In genomic region chr10:94342256-94342655, GRCm38 (mm10) we compare ENCODE assay signal across 28 mouse cellular contexts. TPM values are rescaled to one million over a fixed set of nuclear protein-coding genes. Genes with fewer than 3 reads are reported as not detected.
DNase-seq lines count a peak whose midpoint lies in the region; ATAC-seq and TF ChIP-seq lines count a peak whose summit lies in the region.
"Had no signal": no experiment of that assay in that cellular context is flagged by ENCODE, and none has a peak within 500 bp of the region (broad histone marks: within the 10 kb centered on the region; RNA-seq: fewer than 3 reads in every experiment).

No protein-coding gene starts in this region.

- H3K4me1 ChIP-seq in embryonic facial prominence, embryonic 13.5 days, result 0 out of 2 replicates have a peak, but pooled peaks cover 10% of the 10 kb centered on the region
- H3K4me1 ChIP-seq in embryonic facial prominence, embryonic 10.5 days, result peaks cover 10% of the 10 kb centered on the region; the same call in 1 of the 2 replicates
- no peaks in the 10 kb centered on the region for H3K4me1 ChIP-seq in hindbrain, postnatal 0 days (ENCODE audit: insufficient read depth, low read length)
- no peaks in the 10 kb centered on the region for H3K4me1 ChIP-seq in hindbrain, embryonic 16.5 days (ENCODE audit: control insufficient read depth, insufficient read depth, low read depth, low read length)
- no peaks in the 10 kb centered on the region; the same call in 1 of the 2 replicates for H3K4me1 ChIP-seq in neural tube, embryonic 14.5 days (ENCODE audit: control insufficient read depth, insufficient read depth, low read length)
- peaks cover 10% of the 10 kb centered on the region for H3K4me1 ChIP-seq in neural tube, embryonic 15.5 days
- H3K4me1 ChIP-seq: embryonic facial prominence, embryonic 12.5 days; forebrain, embryonic 12.5 days; forebrain, embryonic 15.5 days; intestine, embryonic 15.5 days had no signal

- TF ChIP-seq CTCF in hindbrain, postnatal 0 days (IDR thresholded peaks at IDR 0.05; ENCODE audit: low read depth), result no peak

- DNase-seq in embryonic facial prominence, embryonic 10.5 days (ENCODE audit: low spot score), result no peak
- DNase-seq in hindbrain, postnatal 0 days (ENCODE audit: low spot score), result no peak
- DNase-seq: adrenal gland, adult 2 months; adrenal gland, postnatal 14 days; B cell, adult 2 months; cerebellum, adult 11 months; cerebellum, adult 2 months; gastrocnemius, postnatal 25 days; heart, postnatal 10 days; heart, postnatal 4 days; kidney, adult 11 months had no signal

- H3K9ac ChIP-seq in embryonic facial prominence, embryonic 13.5 days, result no peak overlapping the region
- H3K9ac ChIP-seq in hindbrain, postnatal 0 days (replicated peaks; ENCODE audit: low read length), result no peak overlapping the region
- no peak overlapping the region for H3K9ac ChIP-seq in hindbrain, embryonic 16.5 days (ENCODE audit: low read depth, low read length)
- H3K9ac ChIP-seq in neural tube, embryonic 14.5 days (replicated peaks; ENCODE audit: low read depth, low read length), result no peak overlapping the region
- H3K9ac ChIP-seq in neural tube, embryonic 15.5 days (replicated peaks), result no peak overlapping the region
- H3K9ac ChIP-seq: embryonic facial prominence, embryonic 12.5 days; forebrain, embryonic 12.5 days; forebrain, embryonic 15.5 days; heart, embryonic 15.5 days; hindbrain, embryonic 14.5 days; intestine, embryonic 15.5 days had no signal

- H3K27ac ChIP-seq in embryonic facial prominence, embryonic 13.5 days, result no peak overlapping the region
- no peak overlapping the region for H3K27ac ChIP-seq in embryonic facial prominence, embryonic 10.5 days (replicated peaks)
- H3K27ac ChIP-seq in hindbrain, postnatal 0 days, result peak overlapping the region; percentile 3; the same call in 1 of the 2 replicates
- no peak overlapping the region for H3K27ac ChIP-seq in hindbrain, embryonic 16.5 days (ENCODE audit: low read depth, low read length)
- 0 out of 2 replicates have a peak overlapping the region, but pooled peaks have one; percentile 34 for H3K27ac ChIP-seq in neural tube, embryonic 14.5 days (ENCODE audit: low read depth, low read length)
- no peak overlapping the region; the same call in 1 of the 2 replicates for H3K27ac ChIP-seq in neural tube, embryonic 15.5 days (replicated peaks)
- H3K27ac ChIP-seq: embryonic facial prominence, embryonic 12.5 days; forebrain, embryonic 12.5 days; forebrain, embryonic 15.5 days; heart, embryonic 15.5 days; hindbrain, embryonic 14.5 days; intestine, embryonic 15.5 days had no signal

- no peaks in the 10 kb centered on the region for H3K9me3 ChIP-seq in embryonic facial prominence, embryonic 13.5 days
- H3K9me3 ChIP-seq in embryonic facial prominence, embryonic 10.5 days, result no peaks in the 10 kb centered on the region
- H3K9me3 ChIP-seq in hindbrain, postnatal 0 days (ENCODE audit: low read length), result no peaks in the 10 kb centered on the region
- H3K9me3 ChIP-seq in hindbrain, embryonic 16.5 days (ENCODE audit: control insufficient read depth, low read length), result no peaks in the 10 kb centered on the region
- H3K9me3 ChIP-seq in neural tube, embryonic 14.5 days (ENCODE audit: control insufficient read depth, low read length), result no peaks in the 10 kb centered on the region
- no peaks in the 10 kb centered on the region for H3K9me3 ChIP-seq in neural tube, embryonic 15.5 days (replicated peaks)
- H3K9me3 ChIP-seq: embryonic facial prominence, embryonic 12.5 days; forebrain, embryonic 12.5 days; forebrain, embryonic 15.5 days; G1E; heart, embryonic 12.5 days; heart, embryonic 15.5 days; intestine, embryonic 15.5 days had no signal

- ATAC-seq in embryonic facial prominence, embryonic 13.5 days (ENCODE audit: insufficient number of reproducible peaks, insufficient read depth, low FRiP score, low TSS enrichment, low read depth), result no peak
- no peak for ATAC-seq in hindbrain, postnatal 0 days
- no peak for ATAC-seq in hindbrain, embryonic 16.5 days
- no peak for ATAC-seq in neural tube, embryonic 14.5 days (ENCODE audit: low read depth)
- no peak for ATAC-seq in neural tube, embryonic 15.5 days (ENCODE audit: low FRiP score)
- ATAC-seq: forebrain, embryonic 15.5 days; intestine, embryonic 15.5 days had no signal

- H3K36me3 ChIP-seq in embryonic facial prominence, embryonic 13.5 days, result no peaks in the 10 kb centered on the region
- no peaks in the 10 kb centered on the region for H3K36me3 ChIP-seq in embryonic facial prominence, embryonic 10.5 days (replicated peaks)
- no peaks in the 10 kb centered on the region for H3K36me3 ChIP-seq in hindbrain, postnatal 0 days (ENCODE audit: insufficient read depth, low read length)
- H3K36me3 ChIP-seq in hindbrain, embryonic 16.5 days (ENCODE audit: control insufficient read depth, insufficient read depth, low read length), result no peaks in the 10 kb centered on the region
- H3K36me3 ChIP-seq in neural tube, embryonic 14.5 days (ENCODE audit: control insufficient read depth, insufficient read depth, low read length), result no peaks in the 10 kb centered on the region
- no peaks in the 10 kb centered on the region for H3K36me3 ChIP-seq in neural tube, embryonic 15.5 days
- H3K36me3 ChIP-seq: embryonic facial prominence, embryonic 12.5 days; forebrain, embryonic 12.5 days; forebrain, embryonic 15.5 days; G1E; heart, embryonic 12.5 days; heart, embryonic 15.5 days; intestine, embryonic 15.5 days had no signal

- H3K4me2 ChIP-seq in embryonic facial prominence, embryonic 13.5 days, result 0 out of 2 replicates have a peak overlapping the region, but pooled peaks have one; percentile 26
- no peak overlapping the region for H3K4me2 ChIP-seq in hindbrain, postnatal 0 days (ENCODE audit: low read depth, low read length)
- no peak overlapping the region for H3K4me2 ChIP-seq in hindbrain, embryonic 16.5 days (ENCODE audit: low read length)
- H3K4me2 ChIP-seq in neural tube, embryonic 14.5 days (ENCODE audit: low read depth, low read length), result no peak overlapping the region
- H3K4me2 ChIP-seq in neural tube, embryonic 15.5 days, result no peak overlapping the region
- H3K4me2 ChIP-seq: embryonic facial prominence, embryonic 12.5 days; forebrain, embryonic 12.5 days; forebrain, embryonic 15.5 days had no signal

- H3K4me3 ChIP-seq in embryonic facial prominence, embryonic 13.5 days, result no peak overlapping the region
- H3K4me3 ChIP-seq in embryonic facial prominence, embryonic 10.5 days, result no peak overlapping the region
- no peak overlapping the region for H3K4me3 ChIP-seq in hindbrain, postnatal 0 days (ENCODE audit: low read length)
- no peak overlapping the region for H3K4me3 ChIP-seq in hindbrain, embryonic 16.5 days (ENCODE audit: low read length)
- H3K4me3 ChIP-seq in neural tube, embryonic 14.5 days (ENCODE audit: low read depth, low read length), result no peak overlapping the region
- no peak overlapping the region for H3K4me3 ChIP-seq in neural tube, embryonic 15.5 days (replicated peaks)
- H3K4me3 ChIP-seq: embryonic facial prominence, embryonic 12.5 days; erythroblast, embryonic 14.5 days; forebrain, embryonic 12.5 days; forebrain, embryonic 15.5 days; heart, embryonic 12.5 days; heart, embryonic 15.5 days; intestine, embryonic 15.5 days had no signal

- H3K27me3 ChIP-seq in embryonic facial prominence, embryonic 13.5 days, result peaks cover 5% of the 10 kb centered on the region; the same call in 1 of the 2 replicates
- H3K27me3 ChIP-seq in embryonic facial prominence, embryonic 10.5 days (replicated peaks; ENCODE audit: low read depth, poor library complexity, severe bottlenecking), result no peaks in the 10 kb centered on the region
- H3K27me3 ChIP-seq in hindbrain, postnatal 0 days (ENCODE audit: insufficient read depth, low read length), result no peaks in the 10 kb centered on the region
- H3K27me3 ChIP-seq in hindbrain, embryonic 16.5 days (replicated peaks; ENCODE audit: control insufficient read depth, insufficient read depth, low read length), result no peaks in the 10 kb centered on the region
- H3K27me3 ChIP-seq in neural tube, embryonic 14.5 days (ENCODE audit: control insufficient read depth, insufficient read depth, low read length), result no peaks in the 10 kb centered on the region
- H3K27me3 ChIP-seq in neural tube, embryonic 15.5 days (replicated peaks), result no peaks in the 10 kb centered on the region
- H3K27me3 ChIP-seq: CH12.LX; embryonic facial prominence, embryonic 12.5 days; forebrain, embryonic 15.5 days; heart, embryonic 15.5 days; intestine, embryonic 15.5 days had no signal

- 52% methylated on average over 7 of the region's 7 CpGs for WGBS in embryonic facial prominence, embryonic 13.5 days
- 77% methylated on average over 7 of the region's 7 CpGs for WGBS in embryonic facial prominence, embryonic 10.5 days
- WGBS in hindbrain, postnatal 0 days, result 56% methylated on average over 7 of the region's 7 CpGs
- 63% methylated on average over 7 of the region's 7 CpGs for WGBS in hindbrain, embryonic 16.5 days
- 79% methylated on average over 7 of the region's 7 CpGs for WGBS in neural tube, embryonic 14.5 days
- 71% methylated on average over 7 of the region's 7 CpGs for WGBS in neural tube, embryonic 15.5 days

RNA-seq across cellular contexts. Expression of gene Tmcc3, which starts 30.5 kb away (rescaled TPM):
- 5.9 and 7.9 TPM in 2 replicates for polyA plus RNA-seq in embryonic facial prominence, embryonic 13.5 days (2015; fragmentation: Nextera tagmentation; extraction: Ambion mirVana)
- polyA plus RNA-seq in embryonic facial prominence, embryonic 10.5 days (2016; fragmentation: Nextera tagmentation; extraction: Ambion mirVana), result 2.1 and 3.2 TPM in 2 replicates
- total RNA-seq in hindbrain, postnatal 0 days (2014; rRNA removed), result 9.7 and 10.5 TPM in 2 replicates
- 15.3 and 17.2 TPM in 2 replicates for polyA plus RNA-seq in hindbrain, postnatal 0 days (2015; fragmentation: Nextera tagmentation; extraction: Ambion mirVana)
- 14.9 and 15.6 TPM in 2 replicates for polyA plus RNA-seq in hindbrain, embryonic 16.5 days (2015; fragmentation: Nextera tagmentation; extraction: Ambion mirVana)
- 19.1 and 24.2 TPM in 2 replicates for polyA plus RNA-seq in neural tube, embryonic 14.5 days (2014; fragmentation: Nextera tagmentation; extraction: Ambion mirVana)
- 17.6 and 18.4 TPM in 2 replicates for polyA plus RNA-seq in neural tube, embryonic 15.5 days (2015; fragmentation: Nextera tagmentation; extraction: Ambion mirVana)

RNA-seq across cellular contexts. Expression of gene Gm4792, which starts 43.8 kb away (rescaled TPM):
- polyA plus RNA-seq in embryonic facial prominence, embryonic 13.5 days (2015; fragmentation: Nextera tagmentation; extraction: Ambion mirVana), result not detected in 2 replicates
- polyA plus RNA-seq in embryonic facial prominence, embryonic 10.5 days (2016; fragmentation: Nextera tagmentation; extraction: Ambion mirVana), result not detected in 2 replicates
- 1.2 and 1.3 TPM in 2 replicates for total RNA-seq in hindbrain, postnatal 0 days (2014; rRNA removed)
- 1.0 and 1.3 TPM in 2 replicates for polyA plus RNA-seq in hindbrain, postnatal 0 days (2015; fragmentation: Nextera tagmentation; extraction: Ambion mirVana)
- polyA plus RNA-seq in hindbrain, embryonic 16.5 days (2015; fragmentation: Nextera tagmentation; extraction: Ambion mirVana), result 0.42 and 0.49 TPM in 2 replicates
- 0.74 TPM in 1 of 2 replicates, not detected in the other for polyA plus RNA-seq in neural tube, embryonic 14.5 days (2014; fragmentation: Nextera tagmentation; extraction: Ambion mirVana)
- 0.20 and 0.24 TPM in 2 replicates for polyA plus RNA-seq in neural tube, embryonic 15.5 days (2015; fragmentation: Nextera tagmentation; extraction: Ambion mirVana)
- total RNA-seq: adrenal gland, adult 2 months; adrenal gland, postnatal 14 days; CH12.LX; G1E; gastrocnemius, adult 8-10 months; gastrocnemius, postnatal 25 days; heart, adult 8-10 months; heart, postnatal 10 days; heart, postnatal 4 days had no signal
- polyA plus RNA-seq: adrenal gland, adult 2 months; cerebellum, adult 2 months; embryonic facial prominence, embryonic 12.5 days; erythroblast, embryonic 14.5 days; forebrain, embryonic 12.5 days; G1E; gonadal fat pad, adult 2 months; heart, embryonic 12.5 days; heart, embryonic 15.5 days; intestine, embryonic 15.5 days had no signal

Comparison
In these comparisons a context has a peak if more than half of its experiments do, and no peak if none do; other contexts are left out.
1. H3K27ac ChIP-seq: peak in hindbrain, postnatal 0 days (single experiment) and neural tube, embryonic 14.5 days (single experiment); none in embryonic facial prominence, embryonic 13.5 days (single experiment), embryonic facial prominence, embryonic 10.5 days (single experiment), hindbrain, embryonic 16.5 days (single experiment) and neural tube, embryonic 15.5 days (single experiment).